Mouse (Mus musculus) frontal cortex, postnatal 36 days (tissue): Measurements from ENCODE around the gene Btbd35f5.
"Not testable (repeated sequence)": the region's sequence is repeated elsewhere in the genome, so short reads cannot be mapped to it uniquely, and the experiment has no call there.

Experiments used
- DNase-seq, 2 experiments: peaks; one replicate each; pipeline ENCODE4 v3.0.0; 2022; ENCODE audit warnings: low spot score in 2 of 2

The Btbd35f5 gene

GRCm38 (mm10) chrX:32973597-32973996 is at the start of gene Btbd35f5:
Btbd35f5 (plus strand) TSS chrX:32973897.
- DNase-seq = not testable (repeated sequence)

DNA sequence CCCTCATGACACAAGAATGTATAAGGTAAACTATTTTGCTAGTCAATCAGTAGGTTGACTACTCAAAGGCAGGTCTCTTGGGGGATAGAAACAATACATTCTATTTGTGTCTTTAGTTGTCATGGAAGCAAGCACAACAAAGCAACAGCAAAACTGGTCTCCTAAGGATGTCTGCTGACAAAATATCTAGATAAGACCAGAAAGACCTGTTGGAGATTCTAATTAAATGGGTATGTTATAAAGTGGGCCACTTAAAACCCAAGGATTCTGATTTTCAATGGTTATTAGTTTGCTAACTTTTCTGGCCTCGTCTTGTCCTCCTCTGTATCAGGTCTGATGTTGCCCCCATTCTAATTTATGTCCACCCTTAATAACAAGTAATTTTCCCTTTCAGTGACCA is 32.2 kb upstream of the Btbd35f5 start, which contains the start of gene Gm21789:
Gene Gm21789 (plus strand): TSS at position 301 of the 400 bp plus-strand sequence.
- not testable (repeated sequence) for DNase-seq
